Mouse (Mus musculus) C2C12 (cell line): ENCODE results near the gene Kctd2.

Experiments
- CEBPB ChIP-seq: IDR thresholded peaks from one replicate; pipeline ENCODE4 v1.6.1; 2011; ENCODE audit warnings: low read depth, mild to moderate bottlenecking, control low read depth, moderate library complexity
- CTCF ChIP-seq: IDR thresholded peaks from one replicate; pipeline ENCODE4 v1.5.1; 2011; ENCODE audit not compliant: control insufficient read depth, insufficient read depth, insufficient read length
- FOSL1 ChIP-seq: IDR thresholded peaks from one replicate; pipeline ENCODE4 v1.8.0; 2011; ENCODE audit warnings: mild to moderate bottlenecking, low read length; ENCODE audit not compliant: poor library complexity, insufficient read depth, severe bottlenecking
- MAX ChIP-seq: IDR thresholded peaks from one replicate; pipeline ENCODE4 v1.6.1; 2011; ENCODE audit warnings: mild to moderate bottlenecking, control low read depth
- USF1 ChIP-seq: IDR thresholded peaks from one replicate; pipeline ENCODE4 v1.6.1; 2011; ENCODE audit warnings: low read depth, mild to moderate bottlenecking, control low read depth, moderate library complexity

GRCm38 (mm10) chr11:115425671-115426070 is 5.7 kb downstream of the Kctd2 start:
- TF ChIP-seq CTCF = no peak
- no peak for TF ChIP-seq FOSL1
- no peak for TF ChIP-seq MAX
- TF ChIP-seq USF1 = no peak
- TF ChIP-seq CEBPB = no peak
